ENCODE assay signal across 2 mouse cellular contexts in the genomic region with DNA sequence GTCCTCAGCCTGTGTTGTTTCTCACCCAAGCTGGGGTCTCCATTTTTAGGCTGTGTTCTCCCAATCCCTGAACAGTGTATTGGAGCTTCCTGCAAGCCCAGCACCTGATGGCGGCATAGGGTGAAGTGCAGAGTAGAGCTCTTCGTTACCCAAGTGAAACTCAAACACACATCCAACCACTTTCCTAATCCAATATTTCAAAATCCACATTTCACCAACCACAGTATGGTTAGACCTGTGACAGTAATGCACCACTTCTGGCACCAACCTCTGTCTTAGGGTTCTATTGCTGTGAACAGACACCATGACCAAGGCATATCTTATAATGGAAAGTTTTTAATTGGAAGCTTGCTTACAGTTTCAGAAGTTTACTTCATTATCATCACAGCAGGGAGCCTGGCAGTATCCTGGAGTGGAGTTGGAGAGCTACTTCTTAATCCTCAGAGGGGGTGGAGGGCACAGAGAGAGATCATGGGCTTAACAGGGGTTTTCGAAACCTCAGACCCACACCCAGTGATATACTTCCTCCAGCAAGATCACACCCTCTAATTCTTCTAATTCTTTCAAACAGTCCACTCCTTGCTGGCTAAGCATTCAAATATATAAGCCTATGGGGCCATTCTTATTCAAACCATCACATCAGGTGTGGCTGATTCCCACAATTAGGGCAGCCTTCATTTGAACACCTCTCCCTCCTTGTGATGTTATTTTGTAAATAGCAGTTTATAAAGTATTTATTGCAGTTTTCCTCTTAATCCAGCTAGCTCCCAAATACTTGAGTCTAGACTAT.
TF ChIP-seq lines count a peak whose summit lies in the region.

No protein-coding gene starts in this region.

TF ChIP-seq in MEL, 35 proteins besides CTCF, POLR2A, EP300 and RAD21:
- TF ChIP-seq MAX (IDR thresholded peaks at IDR 0.05; ENCODE audit: low read length), result no peak
- 0 out of 2 replicates have a peak, but pooled peaks have one; percentile 0 for TF ChIP-seq ZMIZ1 (IDR thresholded peaks at IDR 0.05; ENCODE audit: low read depth, low read length)

TF ChIP-seq in myocyte, 11 proteins besides CTCF, POLR2A, EP300 and RAD21:
- TF ChIP-seq E2F4 (IDR thresholded peaks at IDR 0.05; ENCODE audit: insufficient read depth) (no peak), CEBPB (IDR thresholded peaks at IDR 0.05; ENCODE audit: insufficient read depth, poor library complexity, severe bottlenecking) (no peak), POLR2AphosphoS2 (IDR thresholded peaks at IDR 0.05; ENCODE audit: insufficient read length, low read depth) (no peak), TCF12 (IDR thresholded peaks at IDR 0.05; ENCODE audit: insufficient read depth, poor library complexity, severe bottlenecking) (no peak), TCF3 (IDR thresholded peaks at IDR 0.05; ENCODE audit: insufficient read length, low read depth) (no peak), MYOG (IDR thresholded peaks at IDR 0.05; ENCODE audit: control insufficient read depth in 1 of 3, insufficient read depth in 1 of 3, insufficient read length in 2 of 3, low read depth in 2 of 3) (no peak), MYOD1 (IDR thresholded peaks at IDR 0.05; ENCODE audit: control insufficient read depth in 1 of 3, insufficient read length in 2 of 3, low read depth in 2 of 3) (no peak), REST (IDR thresholded peaks at IDR 0.05; ENCODE audit: insufficient read depth, insufficient read length) (no peak), SRF (IDR thresholded peaks at IDR 0.05; ENCODE audit: control insufficient read depth, insufficient read length, low read depth) (no peak)
